Mouse (Mus musculus) megakaryocyte, embryonic 14.5 days (primary cell): ENCODE measurements around the gene Klri1. TPM values are rescaled to one million over a fixed set of nuclear protein-coding genes. Genes with fewer than 3 reads are reported as not detected.
"Not testable (repeated sequence)": the region's sequence is repeated elsewhere in the genome, so short reads cannot be mapped to it uniquely, and the experiment has no call there.

ENCODE experiments used
- H3K27me3 ChIP-seq: replicated peaks from 2 replicates; pipeline ENCODE3; 2012; ENCODE audit warnings: inconsistent platforms
- H3K36me3 ChIP-seq: replicated peaks from 2 replicates; pipeline ENCODE3; 2012; ENCODE audit warnings: low read length, inconsistent platforms, mixed read lengths
- H3K4me1 ChIP-seq: 2 replicates; pipeline ENCODE4 v1.6.1; 2012; ENCODE audit warnings: inconsistent platforms
- H3K4me3 ChIP-seq: replicated peaks from 2 replicates; pipeline ENCODE3; 2012; ENCODE audit warnings: moderate library complexity, mild to moderate bottlenecking, inconsistent platforms
- H3K9me3 ChIP-seq: 2 replicates; pipeline ENCODE4 v1.6.1; 2012; ENCODE audit warnings: inconsistent platforms
- FLI1 ChIP-seq: IDR thresholded peaks from 2 replicates; pipeline ENCODE4 v1.6.1; 2012; ENCODE audit warnings: low read length, inconsistent platforms, mixed read lengths
- GATA1 ChIP-seq: IDR thresholded peaks from 3 replicates; pipeline ENCODE4 v1.6.1; 2012; ENCODE audit warnings: mixed read lengths, low read length, inconsistent platforms, borderline replicate concordance
- polyA plus RNA-seq: library from polyadenylated mRNA; stranded (reverse); fragments of >175 nt; gene quantifications from 2 replicates; pipeline ENCODE4 v1.2.3, GENCODE M21; 2012; ENCODE audit warnings: low replicate concordance; ENCODE audit not compliant: insufficient read depth

The Klri1 gene
- polyA plus RNA-seq, 1 experiment: not detected

- Histone ChIP-seq H3K4me1 (no peaks in the 10 kb centered on the region), H3K36me3 (no peaks in the 10 kb centered on the region), H3K9me3 (no peaks in the 10 kb centered on the region), H3K27me3 (no peaks in the 10 kb centered on the region), H3K4me3 (no peak overlapping the region)
- no peak for TF ChIP-seq GATA1
- TF ChIP-seq FLI1: no peak
These were observed 36.6 kb downstream of the Klri1 start for GRCm38 (mm10) chr6:129680379-129680778.

- no peak within 1 kb of the TSS for H3K4me3 ChIP-seq
- no peaks in the 10 kb centered on the region for H3K9me3 ChIP-seq
- H3K27me3 ChIP-seq: no peaks in the 10 kb centered on the region
- no peak for TF ChIP-seq FLI1
- no peak for TF ChIP-seq GATA1
- no peaks in the 10 kb centered on the region for H3K36me3 ChIP-seq
- H3K4me1 ChIP-seq: no peaks in the 10 kb centered on the region
These were observed 38.1 kb downstream of the Klri1 start, which contains the start of gene Klrc1 for GRCm38 (mm10) chr6:129678873-129679272. Gene Klrc1 (minus strand): TSS chr6:129678973.

GRCm38 (mm10) chr6:129661301-129661700 lies 55.6 kb downstream of the Klri1 start:
- not testable (repeated sequence) for H3K9me3 ChIP-seq, H3K36me3 ChIP-seq, H3K27me3 ChIP-seq, H3K4me1 ChIP-seq, H3K4me3 ChIP-seq

- not testable (repeated sequence) for H3K36me3 ChIP-seq, H3K4me3 ChIP-seq, H3K27me3 ChIP-seq, H3K9me3 ChIP-seq, H3K4me1 ChIP-seq
These were observed 56.3 kb downstream of the Klri1 start, which contains the start of gene Klrc2 for GRCm38 (mm10) chr6:129660589-129660988. Gene Klrc2 (minus strand): TSS chr6:129660689.

Other genes with a start within 250 kb of the Klri1 start
- gene Olr1, start 210.0 kb downstream of the Klri1 start, polyA plus RNA-seq: 0.21 TPM in 1 of 2 replicates, not detected in the other
- not detected in 2 replicates for gene Tmem52b, start 204.6 kb downstream of the Klri1 start, polyA plus RNA-seq
- 25.5 and 160 TPM in 2 replicates for gene Gabarapl1, start 184.0 kb downstream of the Klri1 start, polyA plus RNA-seq
- 0.69 TPM in 1 of 2 replicates, not detected in the other for gene Klre1, start 139.2 kb downstream of the Klri1 start, polyA plus RNA-seq
- gene Klrd1, start 125.3 kb downstream of the Klri1 start, polyA plus RNA-seq: not detected in 2 replicates
- gene Klrk1, start 93.3 kb downstream of the Klri1 start, polyA plus RNA-seq: not detected in 2 replicates
- not detected in 2 replicates for gene Klrc3, start 73.8 kb downstream of the Klri1 start, polyA plus RNA-seq
- gene Klrc2, start 56.4 kb downstream of the Klri1 start, polyA plus RNA-seq: not detected in 2 replicates
- not detected in 2 replicates for gene Klrc1, start 38.2 kb downstream of the Klri1 start, polyA plus RNA-seq
- not detected in 2 replicates for gene Klri2, start 23.4 kb upstream of the Klri1 start, polyA plus RNA-seq
- gene Gm156, start 67.1 kb upstream of the Klri1 start, polyA plus RNA-seq: not detected in 2 replicates
- gene Gm17631, start 145.5 kb upstream of the Klri1 start, polyA plus RNA-seq: not detected in 2 replicates
- not detected in 2 replicates for gene Klra17, start 159.5 kb upstream of the Klri1 start, polyA plus RNA-seq
- gene Klra5, start 200.5 kb upstream of the Klri1 start, polyA plus RNA-seq: not detected in 2 replicates